Mouse (Mus musculus) bone marrow, adult 2 months (tissue): Measurements from ENCODE around the gene Pnmal1.

Experiments used
- CTCF ChIP-seq: fragments of 200-500 bp; IDR thresholded peaks from 2 replicates; pipeline ENCODE4 v1.5.1; 2011; ENCODE audit warnings: low read length, control low read depth; ENCODE audit not compliant: control insufficient read depth, insufficient read depth
- POLR2A ChIP-seq: fragments of 200-500 bp; IDR thresholded peaks from 2 replicates; pipeline ENCODE4 v1.6.1; 2011; ENCODE audit warnings: low read depth, mild to moderate bottlenecking, control low read depth, low read length, borderline replicate concordance; ENCODE audit not compliant: control insufficient read depth

DNA sequence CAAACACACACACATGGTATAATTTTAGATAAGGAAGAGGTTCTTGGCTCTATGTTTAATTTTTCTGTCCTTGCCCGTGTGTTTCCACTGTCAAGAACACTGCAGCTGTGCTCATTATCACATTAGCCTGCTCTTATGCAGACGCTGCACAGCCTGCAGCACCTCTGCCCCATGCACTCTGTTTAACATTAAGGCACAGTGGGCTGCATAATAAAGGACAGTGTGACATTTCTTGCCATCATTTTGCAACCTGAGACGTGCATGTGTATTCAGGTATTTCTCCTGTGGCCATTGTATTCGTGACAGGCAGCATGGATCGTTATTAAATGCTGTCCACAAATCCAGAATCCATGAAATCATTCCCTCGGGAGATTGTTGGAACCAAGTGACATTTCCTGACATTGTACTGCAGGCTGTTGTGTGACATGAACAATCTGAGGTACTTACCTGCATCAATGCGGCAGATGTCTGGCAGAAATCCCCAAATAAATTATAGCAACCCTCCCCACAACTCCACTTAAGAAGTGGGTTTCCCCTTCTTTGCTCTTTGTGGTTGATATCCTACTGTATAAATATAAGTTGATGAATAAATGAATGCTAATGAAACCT is 28.2 kb downstream of the Pnmal1 start:
- TF ChIP-seq POLR2A (no peak), CTCF (no peak)
